Comparison of ENCODE assay signal across 17 mouse cellular contexts in the genomic region with DNA sequence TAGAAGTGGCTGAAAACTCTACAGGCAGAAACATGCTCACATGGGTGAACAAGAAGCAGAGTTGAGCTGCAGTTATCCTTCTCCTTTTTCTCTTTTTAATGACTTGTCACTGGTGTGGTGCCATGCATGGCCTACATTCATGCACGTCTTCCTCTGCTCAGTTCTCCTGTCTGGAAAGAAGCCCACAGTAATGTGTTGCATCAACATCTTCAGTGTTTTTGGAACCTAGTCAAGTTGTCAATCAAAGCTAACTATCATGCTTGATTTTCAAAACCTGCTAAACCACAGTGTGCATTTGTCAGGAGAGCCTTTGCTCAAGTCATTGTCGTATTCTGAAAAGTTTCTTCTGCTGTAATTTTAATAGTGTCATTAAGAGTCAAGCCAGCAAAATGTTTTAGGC.
DNase-seq lines count a peak whose midpoint lies in the region; ATAC-seq and TF ChIP-seq lines count a peak whose summit lies in the region.
"Had no signal": no experiment of that assay in that cellular context is flagged by ENCODE, and none has a peak within 500 bp of the region (broad histone marks: within the 10 kb centered on the region; RNA-seq: fewer than 3 reads in every experiment).

No protein-coding gene starts in this region.

- 75% methylated on average over 2 of the region's 2 CpGs for WGBS in forebrain, embryonic 14.5 days
- 76% methylated on average over 2 of the region's 2 CpGs for WGBS in forebrain, embryonic 12.5 days
- 46% methylated on average over 2 of the region's 2 CpGs for WGBS in liver, adult 2 months
- WGBS in liver, embryonic 12.5 days (ENCODE audit: insufficient replicate concordance): 66% methylated on average over 2 of the region's 2 CpGs
- 85% methylated on average over 2 of the region's 2 CpGs for WGBS in midbrain, postnatal 0 days

- TF ChIP-seq CTCF in liver, adult 2 months (IDR thresholded peaks at IDR 0.05; ENCODE audit: low read depth, low read length): no peak
- TF ChIP-seq CTCF in midbrain, postnatal 0 days (IDR thresholded peaks at IDR 0.05): no peak

- H3K27me3 ChIP-seq in forebrain, embryonic 14.5 days (replicated peaks; ENCODE audit: control insufficient read depth, insufficient read depth, low read length): no peaks in the 10 kb centered on the region
- H3K27me3 ChIP-seq in forebrain, embryonic 12.5 days: no peaks in the 10 kb centered on the region
- H3K27me3 ChIP-seq in liver, adult 2 months (ENCODE audit: control insufficient read depth, insufficient read depth, low read length): no peaks in the 10 kb centered on the region
- no peaks in the 10 kb centered on the region for H3K27me3 ChIP-seq in liver, embryonic 12.5 days (replicated peaks)
- no peaks in the 10 kb centered on the region for H3K27me3 ChIP-seq in midbrain, postnatal 0 days (ENCODE audit: insufficient read depth, low read length)
- H3K27me3 ChIP-seq: embryonic facial prominence, embryonic 12.5 days; forebrain, embryonic 13.5 days had no signal

- no peak for ATAC-seq in forebrain, embryonic 14.5 days
- ATAC-seq in forebrain, embryonic 12.5 days (ENCODE audit: low FRiP score): no peak
- ATAC-seq in liver, embryonic 12.5 days: no peak
- ATAC-seq in midbrain, postnatal 0 days (ENCODE audit: low FRiP score): no peak
- ATAC-seq: forebrain, embryonic 13.5 days; forebrain, postnatal 0 days had no signal

- H3K36me3 ChIP-seq in forebrain, embryonic 14.5 days (ENCODE audit: control insufficient read depth, insufficient read depth, low read length): no peaks in the 10 kb centered on the region
- no peaks in the 10 kb centered on the region for H3K36me3 ChIP-seq in forebrain, embryonic 12.5 days (replicated peaks)
- no peaks in the 10 kb centered on the region for H3K36me3 ChIP-seq in liver, adult 2 months (ENCODE audit: control insufficient read depth, insufficient read depth, low read length)
- H3K36me3 ChIP-seq in liver, embryonic 12.5 days: no peaks in the 10 kb centered on the region
- H3K36me3 ChIP-seq in midbrain, postnatal 0 days (ENCODE audit: insufficient read depth, low read length): no peaks in the 10 kb centered on the region
- H3K36me3 ChIP-seq: embryonic facial prominence, embryonic 10.5 days; embryonic facial prominence, embryonic 12.5 days had no signal

- peak; percentile 30 for DNase-seq in forebrain, embryonic 14.5 days (ENCODE audit: low spot score)
- peak; percentile 80 for DNase-seq in liver, adult 2 months (ENCODE audit: extremely low read depth, low read depth, low spot score)
- DNase-seq in midbrain, postnatal 0 days (ENCODE audit: low spot score): no peak
- DNase-seq: adrenal gland, adult 2 months; adrenal gland, postnatal 10 days; adrenal gland, postnatal 25 days; cerebellum, adult 11-12 months; cerebellum, adult 2 months; cerebellum, adult 9-10 months; cerebellum, postnatal 10 days; cerebellum, postnatal 25 days; forebrain, postnatal 0 days had no signal

- no peak overlapping the region for H3K4me3 ChIP-seq in forebrain, embryonic 14.5 days (ENCODE audit: low read depth, low read length)
- no peak overlapping the region for H3K4me3 ChIP-seq in forebrain, embryonic 12.5 days (replicated peaks)
- H3K4me3 ChIP-seq in liver, adult 2 months (ENCODE audit: insufficient read depth, low read depth, low read length): no peak overlapping the region
- no peak overlapping the region for H3K4me3 ChIP-seq in liver, embryonic 12.5 days
- no peak overlapping the region for H3K4me3 ChIP-seq in midbrain, postnatal 0 days (ENCODE audit: low read depth, low read length)
- H3K4me3 ChIP-seq: embryonic facial prominence, embryonic 10.5 days; embryonic facial prominence, embryonic 12.5 days; forebrain, embryonic 13.5 days had no signal

- H3K79me2 ChIP-seq in liver, adult 2 months (ENCODE audit: control insufficient read depth, insufficient read depth, low read length): no peaks in the 10 kb centered on the region

- no peak overlapping the region for H3K27ac ChIP-seq in forebrain, embryonic 14.5 days (ENCODE audit: low read depth, low read length)
- no peak overlapping the region for H3K27ac ChIP-seq in forebrain, embryonic 12.5 days
- no peak overlapping the region for H3K27ac ChIP-seq in liver, adult 2 months (replicated peaks; ENCODE audit: insufficient read depth, low read depth, low read length)
- no peak overlapping the region for H3K27ac ChIP-seq in liver, embryonic 12.5 days
- no peak overlapping the region for H3K27ac ChIP-seq in midbrain, postnatal 0 days (ENCODE audit: low read depth, low read length)
- H3K27ac ChIP-seq: embryonic facial prominence, embryonic 10.5 days; embryonic facial prominence, embryonic 12.5 days; forebrain, embryonic 13.5 days had no signal

- H3K9me3 ChIP-seq in forebrain, embryonic 14.5 days (replicated peaks; ENCODE audit: control insufficient read depth, low read length): no peaks in the 10 kb centered on the region
- H3K9me3 ChIP-seq in forebrain, embryonic 12.5 days: no peaks in the 10 kb centered on the region
- H3K9me3 ChIP-seq in liver, embryonic 12.5 days (replicated peaks): no peaks in the 10 kb centered on the region
- H3K9me3 ChIP-seq in midbrain, postnatal 0 days (ENCODE audit: low read length): no peaks in the 10 kb centered on the region
- H3K9me3 ChIP-seq: embryonic facial prominence, embryonic 10.5 days; embryonic facial prominence, embryonic 12.5 days; forebrain, embryonic 13.5 days had no signal

- H3K9ac ChIP-seq in forebrain, embryonic 14.5 days (ENCODE audit: low read length): no peak overlapping the region
- no peak overlapping the region for H3K9ac ChIP-seq in forebrain, embryonic 12.5 days
- H3K9ac ChIP-seq in liver, adult 2 months (ENCODE audit: low read depth, low read length): no peak overlapping the region
- H3K9ac ChIP-seq in liver, embryonic 12.5 days: no peak overlapping the region
- H3K9ac ChIP-seq in midbrain, postnatal 0 days (replicated peaks; ENCODE audit: low read length, poor library complexity, severe bottlenecking): no peak overlapping the region
- H3K9ac ChIP-seq: embryonic facial prominence, embryonic 12.5 days; forebrain, embryonic 13.5 days; forebrain, postnatal 0 days had no signal

- no peak for TF ChIP-seq POLR2A in liver, adult 2 months (IDR thresholded peaks at IDR 0.05; ENCODE audit: extremely low read depth, insufficient read depth, low read length)

- no peaks in the 10 kb centered on the region for H3K4me1 ChIP-seq in forebrain, embryonic 14.5 days (ENCODE audit: control insufficient read depth, insufficient read depth, low read length)
- no peaks in the 10 kb centered on the region for H3K4me1 ChIP-seq in forebrain, embryonic 12.5 days
- H3K4me1 ChIP-seq in liver, adult 2 months (ENCODE audit: control insufficient read depth, insufficient read depth, low read length): no peaks in the 10 kb centered on the region; the same call in 1 of the 2 replicates
- no peaks in the 10 kb centered on the region for H3K4me1 ChIP-seq in liver, embryonic 12.5 days
- no peaks in the 10 kb centered on the region for H3K4me1 ChIP-seq in midbrain, postnatal 0 days (ENCODE audit: insufficient read depth, low read length)
- H3K4me1 ChIP-seq: embryonic facial prominence, embryonic 10.5 days; embryonic facial prominence, embryonic 12.5 days; forebrain, embryonic 13.5 days had no signal

- H3K4me2 ChIP-seq in forebrain, embryonic 14.5 days (ENCODE audit: low read length): no peak overlapping the region
- H3K4me2 ChIP-seq in forebrain, embryonic 12.5 days: no peak overlapping the region
- H3K4me2 ChIP-seq in liver, embryonic 12.5 days: no peak overlapping the region
- no peak overlapping the region for H3K4me2 ChIP-seq in midbrain, postnatal 0 days (ENCODE audit: low read depth, low read length, poor library complexity, severe bottlenecking)
- H3K4me2 ChIP-seq: embryonic facial prominence, embryonic 12.5 days; forebrain, embryonic 13.5 days had no signal
